Mouse (Mus musculus): ENCODE data around the gene Vasp. TPM values are rescaled to one million over a fixed set of nuclear protein-coding genes. Genes with fewer than 3 reads are reported as not detected.

Gene Vasp
- polyA plus RNA-seq, 1 experiment: 66.4 TPM

GRCm38 (mm10) chr7:19302264-19303045 lies 30.8 kb upstream of the Vasp start:
- TF ChIP-seq CTCF (IDR thresholded peaks at IDR 0.05; ENCODE audit: borderline replicate concordance, extremely low read depth, insufficient read depth, insufficient read length) (no peak), POLR2A (IDR thresholded peaks at IDR 0.05; ENCODE audit: borderline replicate concordance, extremely low read depth, insufficient read depth, insufficient read length, poor library complexity, severe bottlenecking) (no peak)
- no peak for DNase-seq (ENCODE audit: low read depth)

- DNase-seq (ENCODE audit: low read depth): peak; percentile 22
- no peak for TF ChIP-seq POLR2A (IDR thresholded peaks at IDR 0.05; ENCODE audit: borderline replicate concordance, extremely low read depth, insufficient read depth, insufficient read length, poor library complexity, severe bottlenecking)
- TF ChIP-seq CTCF (IDR thresholded peaks at IDR 0.05; ENCODE audit: borderline replicate concordance, extremely low read depth, insufficient read depth, insufficient read length): no peak
Observed at GRCm38 (mm10) chr7:19301461-19302263, 30.0 kb upstream of the Vasp start.

GRCm38 (mm10) chr7:19300501-19301421 lies 29.1 kb upstream of the Vasp start:
- TF ChIP-seq CTCF (IDR thresholded peaks at IDR 0.05; ENCODE audit: borderline replicate concordance, extremely low read depth, insufficient read depth, insufficient read length): peak; percentile 95
- TF ChIP-seq POLR2A (IDR thresholded peaks at IDR 0.05; ENCODE audit: borderline replicate concordance, extremely low read depth, insufficient read depth, insufficient read length, poor library complexity, severe bottlenecking): no peak
- peak; percentile 89 for DNase-seq (ENCODE audit: low read depth)

- TF ChIP-seq POLR2A (IDR thresholded peaks at IDR 0.05; ENCODE audit: borderline replicate concordance, extremely low read depth, insufficient read depth, insufficient read length, poor library complexity, severe bottlenecking): no peak
- TF ChIP-seq CTCF (IDR thresholded peaks at IDR 0.05; ENCODE audit: borderline replicate concordance, extremely low read depth, insufficient read depth, insufficient read length): peak; percentile 66
- peak; percentile 66 for DNase-seq (ENCODE audit: low read depth)
Observed at GRCm38 (mm10) chr7:19299194-19299593, 27.6 kb upstream of the Vasp start.

- no peak for DNase-seq (ENCODE audit: low read depth)
- TF ChIP-seq POLR2A (IDR thresholded peaks at IDR 0.05; ENCODE audit: borderline replicate concordance, extremely low read depth, insufficient read depth, insufficient read length, poor library complexity, severe bottlenecking) (no peak), CTCF (IDR thresholded peaks at IDR 0.05; ENCODE audit: borderline replicate concordance, extremely low read depth, insufficient read depth, insufficient read length) (no peak)
Observed at GRCm38 (mm10) chr7:19297794-19298193, 26.2 kb upstream of the Vasp start.

- TF ChIP-seq CTCF (IDR thresholded peaks at IDR 0.05; ENCODE audit: borderline replicate concordance, extremely low read depth, insufficient read depth, insufficient read length): no peak
- no peak for TF ChIP-seq POLR2A (IDR thresholded peaks at IDR 0.05; ENCODE audit: borderline replicate concordance, extremely low read depth, insufficient read depth, insufficient read length, poor library complexity, severe bottlenecking)
- DNase-seq (ENCODE audit: low read depth): no peak
Observed at GRCm38 (mm10) chr7:19297034-19297433, 25.4 kb upstream of the Vasp start.

GRCm38 (mm10) chr7:19295503-19296185 lies 24.0 kb upstream of the Vasp start:
- DNase-seq (ENCODE audit: low read depth): peak; percentile 95
- peak; percentile 97 for TF ChIP-seq CTCF (IDR thresholded peaks at IDR 0.05; ENCODE audit: borderline replicate concordance, extremely low read depth, insufficient read depth, insufficient read length)
- no peak for TF ChIP-seq POLR2A (IDR thresholded peaks at IDR 0.05; ENCODE audit: borderline replicate concordance, extremely low read depth, insufficient read depth, insufficient read length, poor library complexity, severe bottlenecking)

GRCm38 (mm10) chr7:19290969-19291596 lies 19.5 kb upstream of the Vasp start:
- TF ChIP-seq CTCF (IDR thresholded peaks at IDR 0.05; ENCODE audit: borderline replicate concordance, extremely low read depth, insufficient read depth, insufficient read length) (no peak), POLR2A (IDR thresholded peaks at IDR 0.05; ENCODE audit: borderline replicate concordance, extremely low read depth, insufficient read depth, insufficient read length, poor library complexity, severe bottlenecking) (no peak)

GRCm38 (mm10) chr7:19284763-19285162 lies 13.1 kb upstream of the Vasp start:
- peak; percentile 60 for DNase-seq (ENCODE audit: low read depth)
- TF ChIP-seq POLR2A (IDR thresholded peaks at IDR 0.05; ENCODE audit: borderline replicate concordance, extremely low read depth, insufficient read depth, insufficient read length, poor library complexity, severe bottlenecking): no peak
- peak; percentile 69; the same call in 1 of the 2 replicates for TF ChIP-seq CTCF (IDR thresholded peaks at IDR 0.05; ENCODE audit: borderline replicate concordance, extremely low read depth, insufficient read depth, insufficient read length)

More at GRCm38 (mm10) chr7:19290969-19291596, 19.5 kb upstream of the Vasp start:
- peak; percentile 58 for DNase-seq (ENCODE audit: low read depth)

- DNase-seq (ENCODE audit: low read depth): peak; percentile 45
- TF ChIP-seq POLR2A (IDR thresholded peaks at IDR 0.05; ENCODE audit: borderline replicate concordance, extremely low read depth, insufficient read depth, insufficient read length, poor library complexity, severe bottlenecking) (no peak), CTCF (IDR thresholded peaks at IDR 0.05; ENCODE audit: borderline replicate concordance, extremely low read depth, insufficient read depth, insufficient read length) (no peak)
Observed at GRCm38 (mm10) chr7:19283406-19283804, 11.8 kb upstream of the Vasp start.
